Mouse (Mus musculus) frontal cortex, postnatal 36 days (tissue): Measurements from ENCODE around the gene Cd180.
"Not testable (repeated sequence)": the region's sequence is repeated elsewhere in the genome, so short reads cannot be mapped to it uniquely, and the experiment has no call there.

Experiments used
- DNase-seq, 2 experiments: peaks; one replicate each; pipeline ENCODE4 v3.0.0; 2022; ENCODE audit warnings: low spot score in 2 of 2

Cd180 gene

GRCm38 (mm10) chr13:102677602-102678001 lies 15.8 kb upstream of the Cd180 start:
- DNase-seq: not testable (repeated sequence)

GRCm38 (mm10) chr13:102678482-102678881 lies 14.9 kb upstream of the Cd180 start:
- DNase-seq: peak; percentile 75 to 89

GRCm38 (mm10) chr13:102684890-102685289 lies 8.5 kb upstream of the Cd180 start:
- DNase-seq: no peak

GRCm38 (mm10) chr13:102688121-102688520 lies 5.2 kb upstream of the Cd180 start:
- DNase-seq: no peak

- no peak for DNase-seq
These were observed 3.9 kb upstream of the Cd180 start for GRCm38 (mm10) chr13:102689201-102690090.

GRCm38 (mm10) chr13:102690184-102690583 lies 3.2 kb upstream of the Cd180 start:
- DNase-seq: no peak

- DNase-seq: no peak
These were observed 1.8 kb upstream of the Cd180 start for GRCm38 (mm10) chr13:102691408-102692150.

- DNase-seq: no peak
These were observed 796 bp downstream of the Cd180 start for GRCm38 (mm10) chr13:102694154-102694553.

GRCm38 (mm10) chr13:102695121-102695905 lies 2.0 kb downstream of the Cd180 start:
- DNase-seq: no peak

- no peak for DNase-seq
These were observed 5.0 kb downstream of the Cd180 start for GRCm38 (mm10) chr13:102698335-102698734.

- peak; percentile 40 to 50 for DNase-seq
These were observed 5.5 kb downstream of the Cd180 start for GRCm38 (mm10) chr13:102698751-102699323.

- no peak for DNase-seq
These were observed 6.8 kb downstream of the Cd180 start for GRCm38 (mm10) chr13:102700176-102700575.

GRCm38 (mm10) chr13:102700744-102701143 lies 7.4 kb downstream of the Cd180 start:
- no peak for DNase-seq

- no peak for DNase-seq
These were observed 23.6 kb downstream of the Cd180 start for GRCm38 (mm10) chr13:102716973-102717372.

- no peak for DNase-seq
These were observed 32.1 kb downstream of the Cd180 start for GRCm38 (mm10) chr13:102725416-102725815.

GRCm38 (mm10) chr13:102725906-102726305 lies 32.5 kb downstream of the Cd180 start:
- DNase-seq: no peak

- no peak for DNase-seq
These were observed 33.5 kb downstream of the Cd180 start for GRCm38 (mm10) chr13:102726876-102727275.

- DNase-seq: no peak
These were observed 34.7 kb downstream of the Cd180 start for GRCm38 (mm10) chr13:102728035-102728434.

- DNase-seq: not testable (repeated sequence)
These were observed 35.6 kb downstream of the Cd180 start for GRCm38 (mm10) chr13:102728951-102729350.

- no peak for DNase-seq
These were observed 39.7 kb downstream of the Cd180 start for GRCm38 (mm10) chr13:102733063-102733462.

- DNase-seq: no peak
These were observed 44.5 kb downstream of the Cd180 start for GRCm38 (mm10) chr13:102737811-102738210.
